Mouse (Mus musculus) monocyte, adult 2 months (primary cell): ENCODE measurements around the gene Cdan1.
A peak's percentile ranks its signal among the peaks of the same experiment; 100 is the strongest.
"Not testable (repeated sequence)": the region's sequence is repeated elsewhere in the genome, so short reads cannot be mapped to it uniquely, and the experiment has no call there.

Source experiments
- DNase-seq, 2 experiments: peaks; one replicate each; pipeline ENCODE4 v3.0.0; 2022; ENCODE audit warnings: low spot score in 2 of 2, low read depth in 1 of 2

The Cdan1 gene

GRCm38 (mm10) chr2:120748041-120748440 is 101.9 kb downstream of the Cdan1 start:
- DNase-seq, result no peak

GRCm38 (mm10) chr2:120745496-120745895 is 104.4 kb downstream of the Cdan1 start:
- no peak for DNase-seq

- no peak for DNase-seq
Measured at GRCm38 (mm10) chr2:120731877-120732530, 117.9 kb downstream of the Cdan1 start.

GRCm38 (mm10) chr2:120731167-120731862 is 118.6 kb downstream of the Cdan1 start:
- DNase-seq, result peak; percentile 63 to 82

GRCm38 (mm10) chr2:120730639-120731166 is 119.2 kb downstream of the Cdan1 start:
- no peak for DNase-seq

- no peak for DNase-seq
Measured at GRCm38 (mm10) chr2:120729775-120730585, 119.9 kb downstream of the Cdan1 start.

- no peak for DNase-seq
Measured at GRCm38 (mm10) chr2:120724176-120724575, 125.8 kb downstream of the Cdan1 start.

GRCm38 (mm10) chr2:120723621-120724020 is 126.3 kb downstream of the Cdan1 start:
- no peak for DNase-seq

GRCm38 (mm10) chr2:120722491-120722890 is 127.4 kb downstream of the Cdan1 start:
- DNase-seq, result no peak

GRCm38 (mm10) chr2:120721911-120722310 is 128.0 kb downstream of the Cdan1 start:
- DNase-seq, result no peak

GRCm38 (mm10) chr2:120720821-120721220 is 129.1 kb downstream of the Cdan1 start:
- no peak for DNase-seq

- no peak for DNase-seq
Measured at GRCm38 (mm10) chr2:120718496-120718895, 131.4 kb downstream of the Cdan1 start.

- DNase-seq, result no peak
Measured at GRCm38 (mm10) chr2:120713441-120713840, 136.5 kb downstream of the Cdan1 start.

GRCm38 (mm10) chr2:120710948-120711347 is 139.0 kb downstream of the Cdan1 start:
- no peak for DNase-seq

- no peak for DNase-seq
Measured at GRCm38 (mm10) chr2:120710154-120710553, 139.8 kb downstream of the Cdan1 start.

GRCm38 (mm10) chr2:120707041-120707440 is 142.9 kb downstream of the Cdan1 start:
- DNase-seq, result no peak

GRCm38 (mm10) chr2:120702675-120703074 is 147.3 kb downstream of the Cdan1 start:
- no peak for DNase-seq

- no peak for DNase-seq
Measured at GRCm38 (mm10) chr2:120700379-120700885, 149.5 kb downstream of the Cdan1 start.

GRCm38 (mm10) chr2:120697767-120698166 is 152.2 kb downstream of the Cdan1 start:
- DNase-seq, result no peak

GRCm38 (mm10) chr2:120681151-120681550 is 168.8 kb downstream of the Cdan1 start:
- DNase-seq, result not testable (repeated sequence)

- DNase-seq, result no peak
Measured at GRCm38 (mm10) chr2:120670253-120670652, 179.7 kb downstream of the Cdan1 start.
